Mouse (Mus musculus) heart, postnatal 4 days (tissue): ENCODE data around the gene Cnp. TPM values are rescaled to one million over a fixed set of nuclear protein-coding genes. Genes with fewer than 3 reads are reported as not detected.
"Not testable (repeated sequence)": the region's sequence is repeated elsewhere in the genome, so short reads cannot be mapped to it uniquely, and the experiment has no call there.

Source experiments
- DNase-seq: peaks from one replicate; pipeline ENCODE4 v3.0.0; 2021
- total RNA-seq, 2 experiments: library from RNA; stranded (reverse); gene quantifications; 2 replicates each; pipeline ENCODE4 v1.2.3; 2021

Gene Cnp
- total RNA-seq, 2 experiments from 2014 or later: 6.3 to 7.3 TPM

DNA sequence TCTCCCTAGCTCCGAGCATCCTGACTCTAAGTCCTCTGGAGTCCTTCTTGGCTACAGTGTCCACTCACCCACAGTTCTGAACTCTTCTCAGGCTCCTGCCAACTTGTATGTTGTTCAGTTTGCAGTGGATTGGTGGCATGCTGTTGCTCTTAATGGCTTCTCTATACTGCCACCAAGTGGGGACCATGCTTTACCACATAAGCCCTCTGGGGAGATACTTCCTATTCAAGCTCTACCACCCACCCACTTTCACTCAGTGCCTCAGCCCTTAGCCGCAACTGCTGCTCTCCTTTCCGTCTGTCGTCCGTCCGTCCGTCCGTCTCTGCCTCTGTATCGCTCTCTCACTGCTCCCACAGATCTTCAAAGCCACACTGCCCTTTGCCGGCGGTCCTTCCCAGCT is 19.1 kb upstream of the Cnp start:
- DNase-seq: peak; percentile 71

DNA sequence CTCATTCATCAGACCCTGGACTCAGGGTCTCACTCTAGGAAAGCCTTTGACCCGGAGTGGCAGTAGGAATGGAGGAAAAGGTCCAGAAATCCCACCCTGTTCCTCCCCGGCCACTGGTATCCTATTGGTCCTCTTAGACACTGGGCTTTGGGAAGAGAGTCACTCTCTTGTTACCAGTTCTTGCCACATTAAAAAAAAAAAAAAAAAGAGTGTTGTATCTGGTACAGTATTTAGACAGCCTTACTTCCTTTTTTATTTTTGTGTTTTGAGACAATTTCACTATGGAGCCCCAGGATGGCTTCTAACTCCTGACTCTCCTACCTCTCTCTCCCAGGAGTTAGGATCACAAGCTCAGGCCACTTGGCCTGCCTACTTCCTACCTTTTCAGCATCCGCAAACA is 17.1 kb upstream of the Cnp start:
- no peak for DNase-seq

- no peak for DNase-seq
Observed at GRCm38 (mm10) chr11:100559476-100559875, 15.2 kb upstream of the Cnp start.

DNA sequence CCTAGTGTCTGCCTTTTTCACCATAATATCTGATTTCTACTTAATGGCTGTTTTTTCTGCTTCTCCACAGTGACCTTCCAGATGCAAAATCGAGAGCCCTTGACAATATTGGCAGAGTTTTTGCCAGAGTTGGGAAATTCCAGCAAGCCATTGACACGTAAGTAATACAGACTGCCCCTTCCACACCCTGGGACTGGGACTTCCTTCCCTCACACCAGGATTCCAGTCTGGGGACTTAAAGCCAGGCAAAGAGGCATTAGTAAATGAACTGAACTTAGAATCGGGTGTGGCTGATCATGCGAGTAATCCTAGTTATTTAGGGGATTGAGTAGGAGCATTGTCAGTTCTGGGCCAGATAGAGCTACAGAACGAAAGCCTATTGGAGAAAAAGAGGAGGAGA is 13.0 kb upstream of the Cnp start:
- no peak for DNase-seq

DNA sequence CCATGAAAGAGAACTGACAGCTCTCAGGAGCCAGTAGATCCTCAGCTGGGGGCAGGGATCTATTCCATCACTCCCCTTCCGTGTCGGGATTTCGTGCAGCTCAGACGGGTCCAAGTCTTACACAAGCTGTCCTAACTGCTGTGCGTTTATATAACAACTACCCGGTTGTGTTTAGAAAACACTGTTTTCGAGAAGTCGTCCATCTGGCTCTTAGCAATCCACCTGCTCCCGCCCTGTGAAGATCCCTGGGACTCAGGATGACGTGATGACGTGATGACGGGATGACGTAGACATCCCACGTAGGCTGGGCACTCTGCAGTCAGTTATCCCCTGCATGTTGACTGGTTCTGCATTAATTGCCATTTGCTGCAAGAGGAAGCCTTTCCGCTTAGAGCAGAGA is 10.4 kb upstream of the Cnp start:
- no peak for DNase-seq

DNA sequence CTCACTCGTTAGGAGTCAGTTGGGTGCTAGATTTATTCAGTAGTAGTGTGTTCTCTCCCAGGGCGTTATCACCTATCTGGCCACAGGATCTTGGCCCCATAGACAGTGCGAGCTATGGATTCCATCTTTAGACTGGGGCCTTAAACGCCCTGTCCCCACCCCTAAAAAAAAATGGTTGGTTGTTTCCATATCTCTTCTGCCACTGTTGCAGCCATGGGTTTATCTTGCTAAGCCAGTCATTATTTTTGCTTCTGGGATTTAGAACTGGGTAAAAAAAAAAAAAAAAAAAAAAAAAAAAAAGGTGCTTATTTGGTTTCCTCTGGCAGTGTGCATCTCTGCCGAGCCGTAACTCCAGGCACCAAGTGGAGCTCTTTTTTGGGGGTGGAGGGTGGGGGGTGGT is 10.0 kb upstream of the Cnp start:
- no peak for DNase-seq

DNA sequence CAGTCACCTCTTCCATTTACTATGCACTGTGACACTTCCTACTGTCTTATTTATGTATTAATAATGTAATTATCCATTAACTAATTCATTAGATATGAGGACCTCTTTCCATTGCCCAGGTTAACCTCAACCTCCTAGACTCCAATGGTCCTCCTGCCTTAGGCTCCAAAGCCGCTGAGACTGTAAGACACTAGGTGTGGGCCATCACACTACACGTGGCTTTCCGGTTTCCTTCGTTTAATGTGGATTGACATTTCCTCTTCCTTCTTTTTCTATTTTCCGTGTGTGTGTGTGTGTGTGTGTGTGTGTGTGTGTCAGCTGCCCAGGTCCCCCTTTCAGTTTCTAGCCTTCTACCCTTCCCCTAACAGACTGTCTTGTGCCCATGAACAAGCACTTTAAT is 7.5 kb upstream of the Cnp start:
- DNase-seq: no peak

GRCm38 (mm10) chr11:100567815-100568245 is 6.9 kb upstream of the Cnp start:
- no peak for DNase-seq

DNA sequence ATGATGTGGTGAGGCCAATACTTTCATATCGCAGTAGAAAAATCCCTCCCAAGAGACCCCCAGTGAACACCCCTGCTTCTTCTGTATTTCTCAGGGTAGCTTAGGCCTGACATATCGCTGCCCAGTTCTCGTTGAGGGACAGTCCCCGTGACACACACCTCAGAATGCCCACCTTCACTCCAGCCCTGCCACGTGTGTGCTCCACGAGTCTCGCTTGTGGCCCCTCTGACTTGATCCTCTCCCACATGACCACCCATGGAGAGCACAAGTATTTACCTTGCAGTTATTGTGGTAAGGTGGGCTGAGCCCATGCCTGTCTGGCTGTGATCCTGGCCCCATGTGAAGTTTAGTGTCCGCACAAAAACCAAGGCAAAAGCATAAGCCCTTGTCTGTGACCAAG is 6.0 kb upstream of the Cnp start:
- DNase-seq: no peak

- DNase-seq: no peak
Observed at GRCm38 (mm10) chr11:100569789-100570188, 4.9 kb upstream of the Cnp start.

DNA sequence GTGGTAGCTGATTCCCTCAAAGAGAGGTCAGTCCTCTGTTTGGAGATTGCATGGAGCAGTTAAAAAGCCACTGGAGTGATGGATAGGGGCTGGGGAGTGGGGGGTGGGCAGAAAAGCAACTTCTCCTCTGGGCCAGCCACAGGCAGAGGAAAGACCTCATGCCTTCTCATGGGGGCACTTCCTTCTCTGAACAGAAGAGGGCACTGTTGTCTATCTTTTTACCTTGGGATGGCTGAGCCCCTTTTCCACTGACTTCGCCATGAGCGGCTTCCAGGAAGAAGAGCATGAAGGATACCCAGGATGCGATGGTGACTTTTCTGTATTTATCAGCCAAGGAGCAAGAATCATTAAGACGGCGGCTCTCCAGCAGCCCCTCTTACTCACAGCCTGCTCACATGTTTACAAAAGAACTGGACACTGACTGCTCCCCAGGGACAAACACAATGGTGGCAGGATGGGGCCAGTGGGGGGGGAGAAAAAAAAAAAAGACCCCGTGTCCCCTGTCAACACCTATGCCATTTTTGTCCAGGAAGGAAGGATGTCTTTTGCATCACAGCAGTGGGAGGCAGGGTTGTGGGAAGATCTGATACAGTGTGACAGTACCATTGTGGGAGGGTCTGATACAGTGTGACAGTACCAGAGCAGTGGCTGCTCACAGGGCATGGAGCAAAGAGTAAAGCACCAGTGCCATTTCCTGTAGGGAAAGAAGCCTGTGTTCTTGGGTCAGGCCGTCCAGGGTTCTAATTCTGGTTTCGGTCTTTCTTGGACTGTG is 4.1 kb upstream of the Cnp start:
- DNase-seq: peak; percentile 86

DNA sequence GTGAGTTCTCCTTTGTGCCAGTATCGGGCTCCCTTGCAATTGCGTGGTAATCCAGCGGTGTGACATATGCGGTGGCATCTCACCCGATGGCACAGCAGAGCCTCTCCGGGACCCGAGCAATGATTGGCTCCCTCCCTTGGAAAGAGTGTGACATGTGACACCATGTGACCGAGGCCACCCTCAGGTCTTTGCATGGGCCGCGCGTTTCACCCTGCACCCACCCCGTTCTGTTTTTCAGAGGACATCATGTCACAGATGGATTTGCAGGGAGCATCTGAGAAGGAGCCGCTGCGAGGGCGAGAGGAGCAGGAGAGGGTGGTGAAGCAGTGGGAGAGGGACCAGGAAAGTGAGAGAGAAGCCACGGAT is 3.5 kb upstream of the Cnp start:
- DNase-seq: no peak

- DNase-seq: no peak
Observed at GRCm38 (mm10) chr11:100574188-100574587, 516 bp upstream of the Cnp start.

- DNase-seq: no peak
Observed at GRCm38 (mm10) chr11:100575484-100575855, 766 bp downstream of the Cnp start.

DNA sequence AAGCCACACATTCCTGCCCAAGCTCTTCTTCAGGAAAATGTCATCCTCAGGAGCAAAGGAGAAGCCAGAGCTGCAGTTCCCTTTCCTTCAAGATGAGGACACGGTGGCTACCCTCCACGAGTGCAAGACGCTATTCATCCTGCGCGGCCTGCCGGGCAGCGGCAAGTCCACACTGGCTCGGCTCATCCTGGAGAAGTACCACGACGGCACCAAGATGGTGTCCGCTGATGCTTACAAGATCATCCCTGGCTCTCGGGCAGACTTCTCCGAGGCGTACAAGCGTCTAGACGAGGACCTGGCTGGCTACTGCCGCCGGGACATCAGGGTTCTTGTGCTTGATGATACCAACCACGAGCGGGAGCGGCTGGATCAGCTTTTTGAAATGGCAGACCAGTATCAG is 1.6 kb downstream of the Cnp start:
- DNase-seq: no peak

DNA sequence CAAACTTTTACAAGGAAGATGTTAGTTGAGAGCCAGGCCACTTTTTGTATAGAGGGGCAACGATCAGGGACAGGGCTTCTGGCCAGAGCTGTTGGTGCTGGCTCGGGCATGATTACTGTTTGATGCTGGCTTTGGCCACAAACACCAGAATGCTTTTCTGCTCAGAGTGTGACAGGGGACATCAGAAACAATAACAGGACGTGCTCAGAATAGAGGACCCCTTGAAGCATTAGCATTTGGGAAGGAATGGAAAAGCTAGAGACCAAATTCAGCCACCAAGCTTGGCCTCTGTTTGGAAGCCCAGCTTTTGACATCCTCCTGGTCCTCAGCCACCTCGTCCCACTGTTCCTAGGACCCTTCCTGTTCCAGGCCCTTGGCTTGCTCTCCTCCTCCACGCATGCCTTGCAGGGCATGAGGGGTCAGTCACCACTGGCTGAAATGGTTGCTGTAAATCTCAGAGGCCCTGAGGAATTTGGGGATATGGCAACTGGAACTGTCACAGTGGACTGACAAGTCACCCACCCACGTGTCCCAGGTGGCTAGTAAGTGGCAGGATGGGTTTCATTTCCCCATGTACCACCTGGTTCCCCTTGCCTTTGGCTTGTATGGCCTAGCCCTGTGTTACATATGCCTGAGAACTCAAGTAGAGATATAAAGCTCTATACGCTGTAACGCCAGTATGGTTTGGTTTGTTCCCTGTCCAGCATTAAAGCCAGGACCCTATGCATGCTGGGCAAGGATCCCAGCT is 3.3 kb downstream of the Cnp start:
- DNase-seq: no peak

GRCm38 (mm10) chr11:100579116-100579799 is 4.6 kb downstream of the Cnp start:
- DNase-seq: no peak

DNA sequence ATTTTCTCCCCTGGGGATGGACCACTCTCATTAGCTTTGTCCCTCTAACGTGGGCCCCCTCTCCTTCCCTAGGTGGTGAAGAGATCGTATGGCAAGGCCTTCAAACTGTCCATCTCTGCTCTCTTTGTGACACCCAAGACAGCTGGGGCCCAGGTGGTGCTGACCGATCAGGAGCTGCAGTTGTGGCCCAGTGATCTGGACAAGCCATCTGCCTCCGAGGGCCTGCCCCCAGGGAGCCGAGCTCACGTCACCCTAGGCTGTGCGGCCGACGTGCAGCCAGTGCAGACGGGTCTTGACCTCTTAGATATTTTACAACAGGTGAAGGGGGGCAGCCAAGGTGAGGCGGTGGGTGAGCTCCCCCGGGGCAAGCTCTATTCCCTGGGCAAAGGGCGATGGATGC is 5.6 kb downstream of the Cnp start:
- DNase-seq: no peak

- peak; percentile 77 for DNase-seq
Observed at GRCm38 (mm10) chr11:100581756-100582155, 7.1 kb downstream of the Cnp start.

DNA sequence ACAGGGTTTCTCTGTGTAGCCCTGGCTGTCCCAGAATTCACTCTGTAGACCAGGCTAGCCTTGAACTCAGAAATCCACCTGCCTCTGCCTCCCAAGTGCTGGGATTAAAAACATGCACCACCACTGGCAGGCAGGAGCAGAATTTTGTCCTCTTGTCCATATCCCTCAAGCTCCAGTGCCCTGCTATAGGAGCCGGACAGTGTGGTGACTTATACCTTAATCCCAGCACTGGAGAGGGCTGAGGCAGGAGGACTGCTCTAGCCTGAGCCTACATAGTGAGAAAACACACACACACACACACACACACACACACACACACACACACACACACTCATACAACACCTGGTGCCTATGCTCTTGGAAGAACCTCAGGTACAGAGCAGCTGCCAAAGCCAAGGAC is 7.7 kb downstream of the Cnp start:
- not testable (repeated sequence) for DNase-seq

GRCm38 (mm10) chr11:100582836-100583235 is 8.1 kb downstream of the Cnp start:
- no peak for DNase-seq

GRCm38 (mm10) chr11:100584561-100584961 is 9.9 kb downstream of the Cnp start:
- no peak for DNase-seq

GRCm38 (mm10) chr11:100585148-100585547 is 10.4 kb downstream of the Cnp start:
- no peak for DNase-seq

- no peak for DNase-seq
Observed at GRCm38 (mm10) chr11:100588462-100588861, 13.8 kb downstream of the Cnp start.
